Mouse (Mus musculus) ES-Bruce4 (cell line): ENCODE measurements around the gene Ajap1. TPM values are rescaled to one million over a fixed set of nuclear protein-coding genes. Genes with fewer than 3 reads are reported as not detected.

Source experiments
- H3K27ac ChIP-seq: 2 replicates; pipeline ENCODE4 v1.5.1; 2012; ENCODE audit warnings: low read length, inconsistent platforms; ENCODE audit not compliant: insufficient read depth
- H3K27me3 ChIP-seq: 2 replicates; pipeline ENCODE4 v1.6.1; 2012; ENCODE audit warnings: mild to moderate bottlenecking, low read length, inconsistent platforms; ENCODE audit not compliant: control insufficient read depth, poor library complexity, insufficient read depth, severe bottlenecking
- H3K36me3 ChIP-seq: 2 replicates; pipeline ENCODE4 v1.6.1; 2012; ENCODE audit warnings: inconsistent platforms, mild to moderate bottlenecking, low read length, moderate library complexity; ENCODE audit not compliant: control insufficient read depth, poor library complexity, insufficient read depth, severe bottlenecking
- H3K4me1 ChIP-seq: one replicate; pipeline ENCODE4 v1.8.1; 2011; ENCODE audit warnings: low read length; ENCODE audit not compliant: control insufficient read depth, insufficient read depth
- H3K4me3 ChIP-seq: 2 replicates; pipeline ENCODE4 v1.5.1; 2011; ENCODE audit warnings: low read depth, mild to moderate bottlenecking, low read length
- H3K9ac ChIP-seq: 2 replicates; pipeline ENCODE4 v1.6.1; 2012; ENCODE audit warnings: low read depth, mild to moderate bottlenecking, inconsistent platforms; ENCODE audit not compliant: poor library complexity, severe bottlenecking
- H3K9me3 ChIP-seq: replicated peaks from 2 replicates; pipeline ENCODE4 v1.6.1; 2012; ENCODE audit warnings: mild to moderate bottlenecking, low read length, inconsistent platforms; ENCODE audit not compliant: control insufficient read depth, poor library complexity, insufficient read depth, severe bottlenecking
- CTCF ChIP-seq: IDR thresholded peaks from one replicate; pipeline ENCODE4 v1.8.1; 2011; ENCODE audit warnings: low read depth, low read length
- EP300 ChIP-seq: IDR thresholded peaks from 2 replicates; pipeline ENCODE4 v1.6.1; 2011; ENCODE audit warnings: low read depth, low read length; ENCODE audit not compliant: insufficient read depth
- POLR2A ChIP-seq: IDR thresholded peaks from one replicate; pipeline ENCODE4 v1.8.1; 2011; ENCODE audit warnings: low read length; ENCODE audit not compliant: insufficient read depth
- polyA plus RNA-seq: library from polyadenylated mRNA; stranded (reverse); fragments of >200 nt; gene quantifications from 2 replicates; pipeline ENCODE4 v1.2.4, GENCODE M21; 2011; ENCODE audit warnings: low read depth; ENCODE audit not compliant: missing spikeins, insufficient read depth, insufficient read length

Ajap1 gene
- polyA plus RNA-seq, 1 experiment = not detected

- no peak overlapping the region for H3K27ac ChIP-seq
- no peak overlapping the region for H3K9ac ChIP-seq
- H3K27me3 ChIP-seq = peaks cover 10% of the 10 kb centered on the region
- H3K36me3 ChIP-seq = no peaks in the 10 kb centered on the region
- no peaks in the 10 kb centered on the region for H3K9me3 ChIP-seq
- no peak overlapping the region for H3K4me3 ChIP-seq
- TF ChIP-seq EP300 (no peak), CTCF (peak; percentile 73)
- H3K4me1 ChIP-seq = no peaks in the 10 kb centered on the region
Measured at GRCm38 (mm10) chr4:153484392-153484791, 1.8 kb upstream of the Ajap1 start.

- peak overlapping the region; percentile 44 for H3K4me3 ChIP-seq
- peaks cover 10% of the 10 kb centered on the region for H3K27me3 ChIP-seq
- H3K36me3 ChIP-seq = no peaks in the 10 kb centered on the region
- TF ChIP-seq EP300 = no peak
- TF ChIP-seq POLR2A = no peak
- TF ChIP-seq CTCF = no peak
- H3K27ac ChIP-seq = no peak overlapping the region
- no peaks in the 10 kb centered on the region for H3K4me1 ChIP-seq
- peak overlapping the region; percentile 26 for H3K9ac ChIP-seq
- no peaks in the 10 kb centered on the region for H3K9me3 ChIP-seq
Measured at GRCm38 (mm10) chr4:153481361-153482234, 1.0 kb downstream of the Ajap1 start.

GRCm38 (mm10) chr4:153480551-153481262 is 1.9 kb downstream of the Ajap1 start:
- Histone ChIP-seq H3K36me3 (no peaks in the 10 kb centered on the region), H3K27ac (no peak overlapping the region), H3K4me3 (peak overlapping the region; percentile 44), H3K27me3 (peaks cover 10% of the 10 kb centered on the region), H3K4me1 (no peaks in the 10 kb centered on the region), H3K9ac (no peak overlapping the region), H3K9me3 (no peaks in the 10 kb centered on the region)
- TF ChIP-seq POLR2A (no peak), CTCF (peak; percentile 85), EP300 (0 out of 2 replicates have a peak, but pooled peaks have one; percentile 15)

- peaks cover 10% of the 10 kb centered on the region for H3K27me3 ChIP-seq
Measured at GRCm38 (mm10) chr4:153479144-153479543, 3.5 kb downstream of the Ajap1 start.

GRCm38 (mm10) chr4:153473480-153474252 is 8.9 kb downstream of the Ajap1 start:
- Histone ChIP-seq H3K36me3 (no peaks in the 10 kb centered on the region), H3K9ac (no peak overlapping the region), H3K27ac (no peak overlapping the region), H3K4me3 (no peak overlapping the region), H3K27me3 (no peaks in the 10 kb centered on the region), H3K9me3 (no peaks in the 10 kb centered on the region), H3K4me1 (no peaks in the 10 kb centered on the region)
- TF ChIP-seq CTCF (peak; percentile 13), POLR2A (no peak), EP300 (no peak)

More at GRCm38 (mm10) chr4:153479144-153479543, 3.5 kb downstream of the Ajap1 start:
- H3K4me3 ChIP-seq = no peak overlapping the region
- no peak overlapping the region for H3K27ac ChIP-seq
- no peaks in the 10 kb centered on the region for H3K36me3 ChIP-seq
- TF ChIP-seq EP300 = no peak
- no peak for TF ChIP-seq CTCF
- no peak for TF ChIP-seq POLR2A
- no peaks in the 10 kb centered on the region for H3K9me3 ChIP-seq
- no peaks in the 10 kb centered on the region for H3K4me1 ChIP-seq
- H3K9ac ChIP-seq = no peak overlapping the region
